Mouse (Mus musculus) cerebellum, adult 11-12 months (tissue): ENCODE results near the gene Ciao2a.

Source experiments
- DNase-seq: peaks from one replicate; pipeline ENCODE4 v3.0.0; 2022

The Ciao2a gene

GRCm38 (mm10) chr9:66120945-66121344 is 5.5 kb upstream of the Ciao2a start:
- DNase-seq = no peak

GRCm38 (mm10) chr9:66121421-66121820 is 5.0 kb upstream of the Ciao2a start:
- no peak for DNase-seq

- DNase-seq = no peak
These were observed 2.8 kb upstream of the Ciao2a start for GRCm38 (mm10) chr9:66123648-66124047.

- no peak for DNase-seq
These were observed 2.3 kb upstream of the Ciao2a start for GRCm38 (mm10) chr9:66124111-66124531.

- DNase-seq = peak; percentile 97
These were observed 1.5 kb upstream of the Ciao2a start for GRCm38 (mm10) chr9:66124681-66125542.

GRCm38 (mm10) chr9:66125543-66126455 is 612 bp upstream of the Ciao2a start:
- DNase-seq = peak; percentile 35

- no peak for DNase-seq
These were observed 759 bp downstream of the Ciao2a start for GRCm38 (mm10) chr9:66127193-66127546.

- DNase-seq = no peak
These were observed 1.5 kb downstream of the Ciao2a start for GRCm38 (mm10) chr9:66127884-66128283.

- no peak for DNase-seq
These were observed 5.1 kb downstream of the Ciao2a start for GRCm38 (mm10) chr9:66131466-66131865.

- DNase-seq = no peak
These were observed 9.6 kb downstream of the Ciao2a start for GRCm38 (mm10) chr9:66135967-66136366.

GRCm38 (mm10) chr9:66138193-66138592 is 11.8 kb downstream of the Ciao2a start:
- no peak for DNase-seq

GRCm38 (mm10) chr9:66142265-66142664 is 15.9 kb downstream of the Ciao2a start:
- DNase-seq = no peak

GRCm38 (mm10) chr9:66144248-66144647 is 17.8 kb downstream of the Ciao2a start:
- DNase-seq = peak; percentile 65

GRCm38 (mm10) chr9:66146141-66146540 is 19.7 kb downstream of the Ciao2a start:
- no peak for DNase-seq

GRCm38 (mm10) chr9:66152011-66152410 is 25.6 kb downstream of the Ciao2a start:
- DNase-seq = no peak

- DNase-seq = no peak
These were observed 27.2 kb downstream of the Ciao2a start for GRCm38 (mm10) chr9:66153594-66153993.

GRCm38 (mm10) chr9:66154013-66154412 is 27.6 kb downstream of the Ciao2a start:
- DNase-seq = no peak

GRCm38 (mm10) chr9:66155534-66155933 is 29.1 kb downstream of the Ciao2a start:
- DNase-seq = no peak

- DNase-seq = peak; percentile 54
These were observed 31.8 kb downstream of the Ciao2a start, which contains the start of gene Dapk2 for GRCm38 (mm10) chr9:66157958-66158830. Gene Dapk2 (plus strand): TSS chr9:66158223.

- DNase-seq = no peak
These were observed 32.5 kb downstream of the Ciao2a start for GRCm38 (mm10) chr9:66158885-66159430.

GRCm38 (mm10) chr9:66160155-66160554 is 33.7 kb downstream of the Ciao2a start:
- no peak for DNase-seq

- no peak for DNase-seq
These were observed 36.6 kb downstream of the Ciao2a start for GRCm38 (mm10) chr9:66162995-66163394.
